Mouse (Mus musculus) C2C12 (cell line): Measurements from ENCODE around the gene 1700061G19Rik. TPM values are rescaled to one million over a fixed set of nuclear protein-coding genes. Genes with fewer than 3 reads are reported as not detected.
A peak's percentile ranks its signal among the peaks of the same experiment; 100 is the strongest.

ENCODE experiments used
- H3K27me3 ChIP-seq: one replicate; pipeline ENCODE4 v1.6.1; 2011; ENCODE audit not compliant: control insufficient read depth, insufficient read depth, insufficient read length
- H3K36me3 ChIP-seq: one replicate; pipeline ENCODE4 v1.6.1; 2011; ENCODE audit not compliant: control insufficient read depth, insufficient read depth
- H3K4me3 ChIP-seq: one replicate; pipeline ENCODE4 v1.5.1; 2011; ENCODE audit warnings: mild to moderate bottlenecking, control low read depth; ENCODE audit not compliant: poor library complexity, insufficient read depth, severe bottlenecking
- H3K79me2 ChIP-seq: one replicate; pipeline ENCODE4 v1.6.1; 2011; ENCODE audit not compliant: control insufficient read depth, insufficient read depth
- H3K79me3 ChIP-seq: one replicate; pipeline ENCODE4 v1.6.1; 2011; ENCODE audit warnings: low read depth, control low read depth
- H3ac ChIP-seq: one replicate; pipeline ENCODE3; 2011; ENCODE audit warnings: low read depth; ENCODE audit not compliant: control insufficient read depth, insufficient read length
- CEBPB ChIP-seq: IDR thresholded peaks from one replicate; pipeline ENCODE4 v1.6.1; 2011; ENCODE audit warnings: low read depth, mild to moderate bottlenecking, control low read depth, moderate library complexity
- CTCF ChIP-seq: IDR thresholded peaks from one replicate; pipeline ENCODE4 v1.5.1; 2011; ENCODE audit not compliant: control insufficient read depth, insufficient read depth, insufficient read length
- FOSL1 ChIP-seq: IDR thresholded peaks from one replicate; pipeline ENCODE4 v1.8.0; 2011; ENCODE audit warnings: mild to moderate bottlenecking, low read length; ENCODE audit not compliant: poor library complexity, insufficient read depth, severe bottlenecking
- MAX ChIP-seq: IDR thresholded peaks from one replicate; pipeline ENCODE4 v1.6.1; 2011; ENCODE audit warnings: mild to moderate bottlenecking, control low read depth
- MYOD1 ChIP-seq: IDR thresholded peaks from one replicate; pipeline ENCODE4 v1.6.1; 2011; ENCODE audit warnings: low read depth; ENCODE audit not compliant: control insufficient read depth, insufficient read length
- MYOG ChIP-seq: IDR thresholded peaks from one replicate; pipeline ENCODE4 v1.6.1; 2011; ENCODE audit not compliant: control insufficient read depth, insufficient read length; ENCODE audit errors: extremely low read depth
- USF1 ChIP-seq: IDR thresholded peaks from one replicate; pipeline ENCODE4 v1.6.1; 2011; ENCODE audit warnings: low read depth, mild to moderate bottlenecking, control low read depth, moderate library complexity
- polyA plus RNA-seq: library from polyadenylated mRNA; unstranded; fragments of >200 nt; fragmentation: generic; extraction: Trizol; gene quantifications from one replicate; pipeline ENCODE4 v1.2.1, GENCODE M21; 2012; ENCODE audit warnings: missing spikeins

The 1700061G19Rik gene
- polyA plus RNA-seq, 1 experiment = 0.02 TPM

DNA sequence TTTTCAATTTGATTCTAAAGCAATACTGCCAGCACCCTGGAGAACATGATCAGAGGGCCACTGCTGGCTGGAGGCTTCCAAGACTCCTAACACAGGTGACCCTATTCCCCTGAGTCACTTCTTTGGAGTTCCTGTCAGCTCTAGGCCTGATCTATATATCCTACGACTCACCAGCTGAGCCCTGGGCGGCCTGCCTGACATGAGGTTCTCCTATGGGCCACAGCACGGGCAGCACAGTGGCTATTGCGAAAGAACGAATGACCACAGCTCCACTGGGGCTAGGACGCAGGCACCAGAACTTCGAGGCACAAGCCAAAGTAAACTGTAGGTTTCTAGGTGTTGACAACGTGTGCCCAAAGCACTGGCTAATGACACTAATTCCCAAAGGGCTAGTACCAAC lies 54.7 kb downstream of the 1700061G19Rik start:
- Histone ChIP-seq H3K4me3 (no peak overlapping the region), H3K79me3 (peaks cover 64% of the 10 kb centered on the region), H3K27me3 (no peaks in the 10 kb centered on the region), H3ac (no peak overlapping the region), H3K36me3 (peaks cover 3% of the 10 kb centered on the region), H3K79me2 (peaks cover 91% of the 10 kb centered on the region)
- no peak for TF ChIP-seq MYOD1
- TF ChIP-seq CEBPB = peak; percentile 88

DNA sequence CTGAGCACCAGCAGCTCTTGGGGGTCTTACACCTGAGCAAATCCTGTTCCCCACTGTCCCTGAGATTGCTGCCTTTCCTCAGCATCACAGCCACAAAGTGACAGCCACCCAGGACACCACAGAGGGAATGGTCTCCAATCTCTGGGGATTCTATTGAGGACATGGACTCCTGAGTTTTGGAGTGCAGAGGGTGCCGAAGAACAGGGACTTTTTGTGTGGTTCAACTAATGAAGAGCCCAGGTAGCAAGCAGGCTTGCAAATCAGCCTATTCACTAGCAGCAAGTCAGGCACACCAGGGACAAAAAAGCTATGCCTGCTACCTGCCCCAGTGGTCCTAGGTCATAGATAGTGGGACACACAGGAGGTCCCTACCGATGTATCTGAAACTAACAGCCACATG lies 58.1 kb downstream of the 1700061G19Rik start:
- H3K36me3 ChIP-seq = no peaks in the 10 kb centered on the region
- H3ac ChIP-seq = no peak overlapping the region
- H3K79me2 ChIP-seq = peaks cover 67% of the 10 kb centered on the region
- TF ChIP-seq MAX = no peak
- TF ChIP-seq MYOD1 = no peak
- no peak for TF ChIP-seq FOSL1
- TF ChIP-seq CEBPB = no peak
- TF ChIP-seq MYOG = no peak
- TF ChIP-seq CTCF = no peak
- no peak for TF ChIP-seq USF1
- peaks cover 55% of the 10 kb centered on the region for H3K79me3 ChIP-seq
- H3K4me3 ChIP-seq = no peak overlapping the region
- H3K27me3 ChIP-seq = no peaks in the 10 kb centered on the region

DNA sequence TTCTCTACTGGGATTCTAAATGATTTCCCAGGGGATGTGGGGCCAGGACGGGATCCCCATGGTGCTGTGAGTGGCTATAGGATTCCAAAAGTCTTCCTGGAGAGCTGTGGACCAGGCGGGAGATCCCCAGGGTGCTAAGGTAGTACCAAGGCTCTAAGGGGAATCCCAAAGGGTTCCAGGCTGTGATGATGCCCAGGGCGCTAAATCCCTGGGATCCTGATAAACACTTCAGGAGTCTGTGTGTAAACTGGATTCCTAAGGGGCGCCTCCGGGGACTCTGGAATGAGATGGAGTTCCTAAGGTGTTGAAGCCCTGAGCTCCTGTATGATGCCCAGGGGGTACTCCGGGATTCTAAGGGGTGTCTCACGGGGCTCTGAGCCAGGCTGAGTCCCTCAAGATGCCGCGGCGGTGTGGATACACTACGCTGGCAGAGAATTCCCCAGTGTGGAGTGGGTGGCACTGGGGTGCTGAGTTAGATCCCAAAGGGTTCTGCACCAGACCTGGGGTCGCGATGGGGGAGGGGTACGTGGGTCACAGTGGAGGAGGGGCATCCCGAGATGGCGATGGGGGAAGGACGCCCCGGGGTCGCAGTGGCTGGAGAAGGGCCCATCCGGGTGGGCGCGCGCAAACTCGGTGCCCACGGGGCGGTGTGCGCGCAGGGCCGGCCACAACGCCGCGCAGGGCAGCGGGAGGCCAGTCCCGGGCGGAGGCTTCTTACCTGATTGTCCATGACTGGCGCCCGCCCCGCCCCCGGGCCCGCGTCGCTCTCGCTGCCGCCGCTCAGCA lies 59.5 kb downstream of the 1700061G19Rik start:
- no peaks in the 10 kb centered on the region for H3K36me3 ChIP-seq
- H3K79me2 ChIP-seq = peaks cover 54% of the 10 kb centered on the region
- H3K4me3 ChIP-seq = peak overlapping the region; percentile 90
- TF ChIP-seq USF1 = no peak
- peaks cover 6% of the 10 kb centered on the region for H3K27me3 ChIP-seq
- H3K79me3 ChIP-seq = peaks cover 45% of the 10 kb centered on the region
- H3ac ChIP-seq = peak overlapping the region; percentile 99

DNA sequence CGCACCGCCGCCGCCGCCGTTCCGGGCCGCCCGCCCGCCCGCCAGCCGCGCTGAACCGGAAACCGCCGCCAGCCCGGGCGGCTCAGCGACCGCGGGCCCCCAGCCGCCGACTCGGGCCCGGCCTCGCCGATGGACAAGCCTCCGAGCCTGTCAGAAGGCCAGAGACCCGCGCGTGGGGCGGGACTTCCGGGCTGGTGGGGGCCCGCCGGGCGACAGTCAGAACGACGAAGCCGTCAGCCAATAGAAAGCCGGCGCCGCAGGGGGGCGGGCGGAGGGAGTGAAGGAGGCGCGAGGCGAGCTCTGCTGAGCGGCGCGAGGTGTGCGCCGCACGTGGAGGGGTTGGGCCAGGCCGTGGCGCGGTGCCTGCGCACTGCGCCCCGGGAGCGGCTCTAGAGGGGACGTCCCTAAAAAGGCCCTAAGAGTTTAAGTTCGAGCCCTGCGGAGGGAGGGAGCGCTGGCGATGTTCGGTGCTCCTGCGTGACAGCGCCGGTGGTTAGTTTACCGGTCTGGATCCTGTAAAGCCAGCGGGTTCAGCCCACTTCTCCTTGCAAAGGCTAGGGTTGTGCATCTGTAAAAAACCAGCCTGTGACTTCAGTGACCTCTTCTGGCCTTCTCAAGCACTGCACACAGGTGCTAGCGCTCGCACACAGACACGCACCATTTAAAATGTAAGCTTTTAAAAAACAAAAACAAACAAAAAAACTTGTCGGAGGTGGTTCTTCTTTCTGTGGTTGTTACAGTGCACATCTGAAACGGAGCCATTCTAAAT lies 60.3 kb downstream of the 1700061G19Rik start, which contains the start of gene Mllt1:
TSS of gene Mllt1 (minus strand) at position 53 of the 769 bp plus-strand sequence.
- H3K27me3 ChIP-seq = peaks cover 6% of the 10 kb centered on the region
- H3ac ChIP-seq = peak within 1 kb of the TSS; percentile 99
- H3K36me3 ChIP-seq = no peaks in the 10 kb centered on the region
- peak; percentile 96 for TF ChIP-seq MAX
- no peak for TF ChIP-seq CTCF
- peaks cover 42% of the 10 kb centered on the region for H3K79me3 ChIP-seq
- peak within 1 kb of the TSS; percentile 90 for H3K4me3 ChIP-seq
- H3K79me2 ChIP-seq = peaks cover 46% of the 10 kb centered on the region

DNA sequence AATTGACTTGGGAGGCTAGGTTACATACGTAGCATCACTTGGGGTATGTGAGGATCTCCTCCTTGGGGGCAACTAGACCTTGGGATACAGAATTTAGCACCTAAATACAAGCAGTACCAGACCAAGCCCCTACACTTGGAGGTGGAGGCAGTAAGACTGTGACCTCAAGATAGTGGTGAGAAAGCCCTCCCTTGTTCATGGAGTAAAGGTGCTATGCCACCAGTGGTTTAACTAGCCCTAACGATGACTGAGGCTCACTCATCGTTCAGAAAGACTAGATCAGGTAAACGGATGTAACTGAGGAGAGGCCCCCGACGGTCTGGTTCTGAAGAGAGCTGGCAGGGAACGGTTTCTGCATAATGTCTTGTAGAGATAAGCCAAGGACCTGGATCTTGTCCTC lies 61.5 kb downstream of the 1700061G19Rik start:
- H3K27me3 ChIP-seq = peaks cover 6% of the 10 kb centered on the region
- no peak overlapping the region for H3ac ChIP-seq
- H3K79me2 ChIP-seq = peaks cover 34% of the 10 kb centered on the region
- no peaks in the 10 kb centered on the region for H3K36me3 ChIP-seq
- peaks cover 32% of the 10 kb centered on the region for H3K79me3 ChIP-seq
- H3K4me3 ChIP-seq = no peak overlapping the region
- TF ChIP-seq FOSL1 (no peak), MAX (no peak), CTCF (no peak), CEBPB (no peak), MYOD1 (no peak), MYOG (no peak), USF1 (no peak)

Other genes with a start within 250 kb of the 1700061G19Rik start
- 120 TPM for gene Lonp1, start 248.6 kb upstream of the 1700061G19Rik start, polyA plus RNA-seq
- gene Catsperd, start 247.3 kb upstream of the 1700061G19Rik start, polyA plus RNA-seq = 0.07 TPM
- gene Ranbp3, start 202.2 kb upstream of the 1700061G19Rik start, polyA plus RNA-seq = 107 TPM
- gene Ndufa11, start 157.7 kb upstream of the 1700061G19Rik start, polyA plus RNA-seq = 312 TPM
- 4.5 TPM for gene Vmac, start 157.5 kb upstream of the 1700061G19Rik start, polyA plus RNA-seq
- gene Nrtn, start 117.9 kb upstream of the 1700061G19Rik start, polyA plus RNA-seq = 0.67 TPM
- gene Dus3l, start 110.7 kb upstream of the 1700061G19Rik start, polyA plus RNA-seq = 40.1 TPM
- gene Prr22, start 105.2 kb upstream of the 1700061G19Rik start, polyA plus RNA-seq = 0.47 TPM
- 2.6 TPM for gene Rfx2, start 44.5 kb upstream of the 1700061G19Rik start, polyA plus RNA-seq
- gene Acsbg2, start 1.0 kb upstream of the 1700061G19Rik start, polyA plus RNA-seq = not detected
- gene Mllt1, start 59.9 kb downstream of the 1700061G19Rik start, polyA plus RNA-seq = 38.9 TPM
- gene Acer1, start 106.6 kb downstream of the 1700061G19Rik start, polyA plus RNA-seq = not detected
- 153 TPM for gene Clpp, start 114.8 kb downstream of the 1700061G19Rik start, polyA plus RNA-seq
- 24.1 TPM for gene Alkbh7, start 121.9 kb downstream of the 1700061G19Rik start, polyA plus RNA-seq
- 0.63 TPM for gene Pspn, start 124.5 kb downstream of the 1700061G19Rik start, polyA plus RNA-seq
- gene Gtf2f1, start 135.8 kb downstream of the 1700061G19Rik start, polyA plus RNA-seq = 76.8 TPM
- not detected for gene Gm17949, start 136.0 kb downstream of the 1700061G19Rik start, polyA plus RNA-seq
- 68.5 TPM for gene Khsrp, start 156.0 kb downstream of the 1700061G19Rik start, polyA plus RNA-seq
- gene Slc25a41, start 166.2 kb downstream of the 1700061G19Rik start, polyA plus RNA-seq = not detected
- gene Crb3, start 183.6 kb downstream of the 1700061G19Rik start, polyA plus RNA-seq = not detected
- gene Slc25a23, start 184.4 kb downstream of the 1700061G19Rik start, polyA plus RNA-seq = 0.89 TPM
- gene Dennd1c, start 203.0 kb downstream of the 1700061G19Rik start, polyA plus RNA-seq = not detected
- 0.18 TPM for gene Tubb4a, start 212.3 kb downstream of the 1700061G19Rik start, polyA plus RNA-seq
- gene Tnfsf9, start 229.8 kb downstream of the 1700061G19Rik start, polyA plus RNA-seq = 11.8 TPM